Mouse (Mus musculus): Measurements from ENCODE around the gene P2ry12.

Gene P2ry12

GRCm38 (mm10) chr3:59187336-59187735, 75.3 kb downstream of the P2ry12 start:
- no peak for DNase-seq (ENCODE audit: low read depth in 2 of 2, low spot score in 2 of 2)

GRCm38 (mm10) chr3:59185662-59186061, 77.0 kb downstream of the P2ry12 start:
- DNase-seq (ENCODE audit: low read depth in 2 of 2, low spot score in 2 of 2): no peak

- DNase-seq (ENCODE audit: low read depth in 2 of 2, low spot score in 2 of 2): no peak
These were observed 80.5 kb downstream of the P2ry12 start for GRCm38 (mm10) chr3:59182129-59182528.

- no peak for DNase-seq (ENCODE audit: low read depth in 2 of 2, low spot score in 2 of 2)
These were observed 81.5 kb downstream of the P2ry12 start for GRCm38 (mm10) chr3:59181134-59181533.

- DNase-seq (ENCODE audit: low read depth in 2 of 2, low spot score in 2 of 2): no peak
These were observed 85.8 kb downstream of the P2ry12 start for GRCm38 (mm10) chr3:59176871-59177270.

GRCm38 (mm10) chr3:59175234-59175633, 87.4 kb downstream of the P2ry12 start:
- peak; percentile 13 to 36 for DNase-seq (ENCODE audit: low read depth in 2 of 2, low spot score in 2 of 2)

GRCm38 (mm10) chr3:59174426-59175154, 88.1 kb downstream of the P2ry12 start:
- no peak for DNase-seq (ENCODE audit: low read depth in 2 of 2, low spot score in 2 of 2)

- no peak for DNase-seq (ENCODE audit: low read depth in 2 of 2, low spot score in 2 of 2)
These were observed 92.6 kb downstream of the P2ry12 start for GRCm38 (mm10) chr3:59169921-59170627.

GRCm38 (mm10) chr3:59169215-59169614, 93.5 kb downstream of the P2ry12 start:
- DNase-seq (ENCODE audit: low read depth in 2 of 2, low spot score in 2 of 2): no peak

- DNase-seq (ENCODE audit: low read depth in 2 of 2, low spot score in 2 of 2): no peak
These were observed 94.2 kb downstream of the P2ry12 start for GRCm38 (mm10) chr3:59168476-59168875.

GRCm38 (mm10) chr3:59167417-59168054, 95.1 kb downstream of the P2ry12 start:
- no peak for DNase-seq (ENCODE audit: low read depth in 2 of 2, low spot score in 2 of 2)

All from CD8-positive naive resting alpha-beta T cell, adult 2 months (primary cell).